Mouse (Mus musculus): Measurements from ENCODE around the gene Vwa2.

GRCm38 (mm10) chr19:56873816-56874600, at the start of gene Vwa2:
- TF ChIP-seq GATA1 (IDR thresholded peaks at IDR 0.05; ENCODE audit: borderline replicate concordance, low read length), result no peak
- TF ChIP-seq FLI1 (IDR thresholded peaks at IDR 0.05; ENCODE audit: low read length), result no peak
